Mouse (Mus musculus): ENCODE measurements around the gene Gm10337. TPM values are rescaled to one million over a fixed set of nuclear protein-coding genes. Genes with fewer than 3 reads are reported as not detected.

The Gm10337 gene
- polyA plus RNA-seq, 1 experiment from 2014 or later: not detected

- TF ChIP-seq CTCF (IDR thresholded peaks at IDR 0.05; ENCODE audit: low read depth): no peak
Observed at GRCm38 (mm10) chr15:102532106-102532900, 28.8 kb downstream of the Gm10337 start.

GRCm38 (mm10) chr15:102533926-102534325 is 30.4 kb downstream of the Gm10337 start:
- Histone ChIP-seq H3K9ac (no peak overlapping the region), H3K9me3 (ENCODE audit: low read depth, low read length) (no peaks in the 10 kb centered on the region), H3K4me1 (ENCODE audit: insufficient read depth) (no peaks in the 10 kb centered on the region), H3K4me2 (no peak overlapping the region), H3K4me3 (ENCODE audit: low read depth, low read length) (no peak overlapping the region), H3K36me3 (ENCODE audit: insufficient read depth) (peaks cover 72% of the 10 kb centered on the region), H3K27me3 (ENCODE audit: insufficient read depth, low read length) (no peaks in the 10 kb centered on the region), H3K27ac (ENCODE audit: low read depth) (no peak overlapping the region)
- no peak for ATAC-seq (ENCODE audit: insufficient read depth)
- no peak for TF ChIP-seq CTCF (IDR thresholded peaks at IDR 0.05; ENCODE audit: low read depth)
- no peak for DNase-seq
- WGBS: 86% methylated on average over 7 of the region's 7 CpGs

More at GRCm38 (mm10) chr15:102532106-102532900, 28.8 kb downstream of the Gm10337 start:
- no peaks in the 10 kb centered on the region for H3K27me3 ChIP-seq (ENCODE audit: insufficient read depth, low read length)
- H3K9me3 ChIP-seq (ENCODE audit: low read depth, low read length): no peaks in the 10 kb centered on the region
- 88% methylated on average over 3 of the region's 3 CpGs for WGBS
- no peak for ATAC-seq (ENCODE audit: insufficient read depth)
- DNase-seq: no peak
- H3K4me1 ChIP-seq (ENCODE audit: insufficient read depth): no peaks in the 10 kb centered on the region
- H3K36me3 ChIP-seq (ENCODE audit: insufficient read depth): peaks cover 76% of the 10 kb centered on the region
- H3K4me3 ChIP-seq (ENCODE audit: low read depth, low read length): no peak overlapping the region
- H3K4me2 ChIP-seq: no peak overlapping the region
- no peak overlapping the region for H3K9ac ChIP-seq
- no peak overlapping the region for H3K27ac ChIP-seq (ENCODE audit: low read depth)

- Histone ChIP-seq H3K4me2 (no peak overlapping the region), H3K4me1 (ENCODE audit: insufficient read depth) (no peaks in the 10 kb centered on the region), H3K27ac (ENCODE audit: low read depth) (no peak overlapping the region), H3K36me3 (ENCODE audit: insufficient read depth) (peaks cover 72% of the 10 kb centered on the region), H3K9ac (no peak overlapping the region), H3K4me3 (ENCODE audit: low read depth, low read length) (no peak overlapping the region), H3K9me3 (ENCODE audit: low read depth, low read length) (no peaks in the 10 kb centered on the region), H3K27me3 (ENCODE audit: insufficient read depth, low read length) (no peaks in the 10 kb centered on the region)
- DNase-seq (no peak), ATAC-seq (ENCODE audit: insufficient read depth) (no peak)
- WGBS: 92% methylated on average over 4 of the region's 4 CpGs
- TF ChIP-seq CTCF (IDR thresholded peaks at IDR 0.05; ENCODE audit: low read depth): no peak
Observed at GRCm38 (mm10) chr15:102544801-102545200, 41.3 kb downstream of the Gm10337 start.

GRCm38 (mm10) chr15:102546246-102546645 is 42.7 kb downstream of the Gm10337 start:
- no peak overlapping the region for H3K4me2 ChIP-seq
- 87% methylated on average over 3 of the region's 3 CpGs for WGBS
- ATAC-seq (ENCODE audit: insufficient read depth) (no peak), DNase-seq (no peak)
- H3K36me3 ChIP-seq (ENCODE audit: insufficient read depth): peaks cover 58% of the 10 kb centered on the region
- no peak for TF ChIP-seq CTCF (IDR thresholded peaks at IDR 0.05; ENCODE audit: low read depth)
- no peaks in the 10 kb centered on the region for H3K4me1 ChIP-seq (ENCODE audit: insufficient read depth)
- H3K4me3 ChIP-seq (ENCODE audit: low read depth, low read length): no peak overlapping the region
- H3K27me3 ChIP-seq (ENCODE audit: insufficient read depth, low read length): no peaks in the 10 kb centered on the region
- H3K9ac ChIP-seq: no peak overlapping the region
- no peaks in the 10 kb centered on the region for H3K9me3 ChIP-seq (ENCODE audit: low read depth, low read length)
- H3K27ac ChIP-seq (ENCODE audit: low read depth): no peak overlapping the region

- DNase-seq (peak; percentile 38), ATAC-seq (ENCODE audit: insufficient read depth) (no peak)
- no peaks in the 10 kb centered on the region for H3K4me1 ChIP-seq (ENCODE audit: insufficient read depth)
- H3K4me2 ChIP-seq: no peak overlapping the region
- H3K9me3 ChIP-seq (ENCODE audit: low read depth, low read length): no peaks in the 10 kb centered on the region
- H3K36me3 ChIP-seq (ENCODE audit: insufficient read depth): peaks cover 52% of the 10 kb centered on the region
- H3K27me3 ChIP-seq (ENCODE audit: insufficient read depth, low read length): no peaks in the 10 kb centered on the region
- H3K9ac ChIP-seq: no peak overlapping the region
- no peak overlapping the region for H3K27ac ChIP-seq (ENCODE audit: low read depth)
- TF ChIP-seq CTCF (IDR thresholded peaks at IDR 0.05; ENCODE audit: low read depth): no peak
- 75% methylated on average over 3 of the region's 3 CpGs for WGBS
- H3K4me3 ChIP-seq (ENCODE audit: low read depth, low read length): no peak overlapping the region
Observed at GRCm38 (mm10) chr15:102546677-102547427, 43.3 kb downstream of the Gm10337 start.

- no peak overlapping the region for H3K27ac ChIP-seq (ENCODE audit: low read depth)
- no peak overlapping the region for H3K9ac ChIP-seq
- peaks cover 53% of the 10 kb centered on the region for H3K36me3 ChIP-seq (ENCODE audit: insufficient read depth)
- H3K27me3 ChIP-seq (ENCODE audit: insufficient read depth, low read length): no peaks in the 10 kb centered on the region
- H3K4me2 ChIP-seq: no peak overlapping the region
- no peak for TF ChIP-seq CTCF (IDR thresholded peaks at IDR 0.05; ENCODE audit: low read depth)
- 95% methylated on average over 3 of the region's 3 CpGs for WGBS
- H3K4me1 ChIP-seq (ENCODE audit: insufficient read depth): no peaks in the 10 kb centered on the region
- H3K9me3 ChIP-seq (ENCODE audit: low read depth, low read length): no peaks in the 10 kb centered on the region
- H3K4me3 ChIP-seq (ENCODE audit: low read depth, low read length): no peak overlapping the region
- ATAC-seq (ENCODE audit: insufficient read depth) (no peak), DNase-seq (no peak)
Observed at GRCm38 (mm10) chr15:102547478-102547877, 44.0 kb downstream of the Gm10337 start.

GRCm38 (mm10) chr15:102552599-102552998 is 49.1 kb downstream of the Gm10337 start:
- no peak for DNase-seq
- Histone ChIP-seq H3K4me2 (no peak overlapping the region), H3K9me3 (ENCODE audit: low read depth, low read length) (no peaks in the 10 kb centered on the region), H3K9ac (no peak overlapping the region), H3K27ac (ENCODE audit: low read depth) (no peak overlapping the region), H3K36me3 (ENCODE audit: insufficient read depth) (peaks cover 55% of the 10 kb centered on the region), H3K4me1 (ENCODE audit: insufficient read depth) (no peaks in the 10 kb centered on the region), H3K27me3 (ENCODE audit: insufficient read depth, low read length) (no peaks in the 10 kb centered on the region), H3K4me3 (ENCODE audit: low read depth, low read length) (no peak overlapping the region)
- 90% methylated on average over 5 of the region's 5 CpGs for WGBS
- no peak for TF ChIP-seq CTCF (IDR thresholded peaks at IDR 0.05; ENCODE audit: low read depth)
- ATAC-seq (ENCODE audit: insufficient read depth): no peak

Other genes starting within 250 kb of the Gm10337 start
- gene Rarg, start 246.2 kb upstream of the Gm10337 start, polyA plus RNA-seq (2014; fragmentation: Nextera tagmentation; extraction: Ambion mirVana): 38.5 and 38.7 TPM in 2 replicates
- 0.38 and 0.82 TPM in 2 replicates for gene Gm9918, start 233.2 kb upstream of the Gm10337 start, polyA plus RNA-seq (2014; fragmentation: Nextera tagmentation; extraction: Ambion mirVana)
- 63.1 and 64.0 TPM in 2 replicates for gene Mfsd5, start 224.3 kb upstream of the Gm10337 start, polyA plus RNA-seq (2014; fragmentation: Nextera tagmentation; extraction: Ambion mirVana)
- gene Espl1, start 207.5 kb upstream of the Gm10337 start, polyA plus RNA-seq (2014; fragmentation: Nextera tagmentation; extraction: Ambion mirVana): 44.1 and 45.9 TPM in 2 replicates
- 477 and 511 TPM in 2 replicates for gene Pfdn5, start 177.6 kb upstream of the Gm10337 start, polyA plus RNA-seq (2014; fragmentation: Nextera tagmentation; extraction: Ambion mirVana)
- gene Myg1, start 172.0 kb upstream of the Gm10337 start, polyA plus RNA-seq (2014; fragmentation: Nextera tagmentation; extraction: Ambion mirVana): 111 and 113 TPM in 2 replicates
- 99.1 and 103 TPM in 2 replicates for gene Aaas, start 153.0 kb upstream of the Gm10337 start, polyA plus RNA-seq (2014; fragmentation: Nextera tagmentation; extraction: Ambion mirVana)
- gene Sp7, start 136.5 kb upstream of the Gm10337 start, polyA plus RNA-seq (2014; fragmentation: Nextera tagmentation; extraction: Ambion mirVana): 0.55 and 0.64 TPM in 2 replicates
- gene Sp1, start 97.6 kb upstream of the Gm10337 start, polyA plus RNA-seq (2014; fragmentation: Nextera tagmentation; extraction: Ambion mirVana): 15.3 and 16.1 TPM in 2 replicates
- gene Amhr2, start 58.4 kb upstream of the Gm10337 start, polyA plus RNA-seq (2014; fragmentation: Nextera tagmentation; extraction: Ambion mirVana): 0.21 and 0.85 TPM in 2 replicates
- 70.9 and 73.8 TPM in 2 replicates for gene Prr13, start 44.7 kb upstream of the Gm10337 start, polyA plus RNA-seq (2014; fragmentation: Nextera tagmentation; extraction: Ambion mirVana)
- 280 and 281 TPM in 2 replicates for gene Pcbp2, start 33.2 kb upstream of the Gm10337 start, polyA plus RNA-seq (2014; fragmentation: Nextera tagmentation; extraction: Ambion mirVana)
- 13.2 and 13.9 TPM in 2 replicates for gene Map3k12, start 13.3 kb downstream of the Gm10337 start, polyA plus RNA-seq (2014; fragmentation: Nextera tagmentation; extraction: Ambion mirVana)
- gene Tarbp2, start 14.5 kb downstream of the Gm10337 start, polyA plus RNA-seq (2014; fragmentation: Nextera tagmentation; extraction: Ambion mirVana): 74.5 and 81.2 TPM in 2 replicates
- gene Npff, start 21.2 kb downstream of the Gm10337 start, polyA plus RNA-seq (2014; fragmentation: Nextera tagmentation; extraction: Ambion mirVana): 1.9 and 2.9 TPM in 2 replicates
- gene Gm28047, start 121.3 kb downstream of the Gm10337 start, polyA plus RNA-seq (2014; fragmentation: Nextera tagmentation; extraction: Ambion mirVana): not detected in 2 replicates
- 43.5 and 44.3 TPM in 2 replicates for gene Atf7, start 121.7 kb downstream of the Gm10337 start, polyA plus RNA-seq (2014; fragmentation: Nextera tagmentation; extraction: Ambion mirVana)
- gene Atp5g2, start 168.6 kb downstream of the Gm10337 start, polyA plus RNA-seq (2014; fragmentation: Nextera tagmentation; extraction: Ambion mirVana): 94.8 and 97.4 TPM in 2 replicates
- gene Calcoco1, start 218.5 kb downstream of the Gm10337 start, polyA plus RNA-seq (2014; fragmentation: Nextera tagmentation; extraction: Ambion mirVana): 35.5 and 36.4 TPM in 2 replicates

All from lung, embryonic 14.5 days (tissue).